20 mouse cellular contexts compared by ENCODE assay signal in genomic region chr16:87443245-87443644, GRCm38 (mm10). TPM values are rescaled to one million over a fixed set of nuclear protein-coding genes. Genes with fewer than 3 reads are reported as not detected.
DNase-seq lines count a peak whose midpoint lies in the region; ATAC-seq and TF ChIP-seq lines count a peak whose summit lies in the region.
"Had no signal": no experiment of that assay in that cellular context is flagged by ENCODE, and none has a peak within 500 bp of the region (broad histone marks: within the 10 kb centered on the region; RNA-seq: fewer than 3 reads in every experiment).

No protein-coding gene starts in this region.

- H3K4me2 ChIP-seq in lung, postnatal 0 days (replicated peaks; ENCODE audit: low read depth, low read length) = no peak overlapping the region
- H3K4me2 ChIP-seq in intestine, embryonic 15.5 days (replicated peaks) = no peak overlapping the region
- H3K4me2 ChIP-seq in stomach, embryonic 14.5 days (replicated peaks; ENCODE audit: low read depth, low read length) = no peak overlapping the region
- H3K4me2 ChIP-seq: embryonic facial prominence, embryonic 12.5 days; hindbrain, embryonic 12.5 days had no signal

- H3K36me3 ChIP-seq in lung, postnatal 0 days (ENCODE audit: insufficient read depth, low read length) = no peaks in the 10 kb centered on the region
- no peaks in the 10 kb centered on the region for H3K36me3 ChIP-seq in intestine, embryonic 15.5 days
- no peaks in the 10 kb centered on the region for H3K36me3 ChIP-seq in stomach, embryonic 14.5 days (ENCODE audit: control insufficient read depth, insufficient read depth, low read length)
- H3K36me3 ChIP-seq: embryonic facial prominence, embryonic 12.5 days; heart, embryonic 10.5 days; hindbrain, embryonic 12.5 days had no signal

- no peak overlapping the region for H3K4me3 ChIP-seq in lung, postnatal 0 days (ENCODE audit: low read depth, low read length)
- no peak overlapping the region for H3K4me3 ChIP-seq in intestine, embryonic 15.5 days (replicated peaks)
- H3K4me3 ChIP-seq in stomach, embryonic 14.5 days (ENCODE audit: low read depth, low read length) = no peak overlapping the region
- H3K4me3 ChIP-seq: embryonic facial prominence, embryonic 12.5 days; heart, embryonic 10.5 days; hindbrain, embryonic 12.5 days had no signal

- H3K27me3 ChIP-seq in lung, postnatal 0 days (replicated peaks; ENCODE audit: insufficient read depth, low read length) = no peaks in the 10 kb centered on the region
- H3K27me3 ChIP-seq in intestine, embryonic 15.5 days (replicated peaks) = no peaks in the 10 kb centered on the region
- H3K27me3 ChIP-seq in stomach, embryonic 14.5 days (ENCODE audit: control insufficient read depth, insufficient read depth, low read length) = no peaks in the 10 kb centered on the region
- H3K27me3 ChIP-seq: CH12.LX; embryonic facial prominence, embryonic 12.5 days; hindbrain, embryonic 12.5 days had no signal

- peak overlapping the region; percentile 47 for H3K27ac ChIP-seq in lung, postnatal 0 days (ENCODE audit: low read length)
- H3K27ac ChIP-seq in intestine, embryonic 15.5 days = no peak overlapping the region
- H3K27ac ChIP-seq in stomach, embryonic 14.5 days (ENCODE audit: low read length) = no peak overlapping the region
- H3K27ac ChIP-seq: embryonic facial prominence, embryonic 12.5 days; heart, embryonic 10.5 days; hindbrain, embryonic 12.5 days had no signal

- TF ChIP-seq EP300 in lung, postnatal 0 days (IDR thresholded peaks at IDR 0.05) = peak; percentile 74; the same call in 1 of the 2 replicates

- H3K4me1 ChIP-seq in lung, postnatal 0 days (ENCODE audit: insufficient read depth, low read depth, low read length) = peaks cover 16% of the 10 kb centered on the region; the same call in 1 of the 2 replicates
- peaks cover 9% of the 10 kb centered on the region; the same call in 1 of the 2 replicates for H3K4me1 ChIP-seq in intestine, embryonic 15.5 days (replicated peaks)
- H3K4me1 ChIP-seq in stomach, embryonic 14.5 days (ENCODE audit: control insufficient read depth, insufficient read depth, low read length) = peaks cover 2% of the 10 kb centered on the region; the same call in 1 of the 2 replicates

- no peaks in the 10 kb centered on the region for H3K9me3 ChIP-seq in lung, postnatal 0 days (ENCODE audit: low read length)
- no peaks in the 10 kb centered on the region for H3K9me3 ChIP-seq in intestine, embryonic 15.5 days
- H3K9me3 ChIP-seq in stomach, embryonic 14.5 days (ENCODE audit: control insufficient read depth, low read depth, low read length) = no peaks in the 10 kb centered on the region
- H3K9me3 ChIP-seq: embryonic facial prominence, embryonic 12.5 days; heart, embryonic 10.5 days; hindbrain, embryonic 12.5 days had no signal

- ATAC-seq in lung, postnatal 0 days = peak; percentile 30; the same call in 1 of the 2 replicates
- ATAC-seq in intestine, embryonic 15.5 days = peak; percentile 68
- 0 out of 2 replicates have a peak, but pooled peaks have one; percentile 19 for ATAC-seq in stomach, embryonic 14.5 days (ENCODE audit: insufficient number of reproducible peaks, insufficient read depth, low FRiP score, low read depth)
- ATAC-seq: forebrain, embryonic 16.5 days had no signal

- no peak overlapping the region for H3K9ac ChIP-seq in lung, postnatal 0 days (replicated peaks; ENCODE audit: low read depth)
- H3K9ac ChIP-seq in intestine, embryonic 15.5 days = no peak overlapping the region
- H3K9ac ChIP-seq in stomach, embryonic 14.5 days (replicated peaks; ENCODE audit: low read depth, low read length) = no peak overlapping the region
- H3K9ac ChIP-seq: embryonic facial prominence, embryonic 12.5 days; hindbrain, embryonic 12.5 days had no signal

- DNase-seq in lung, postnatal 0 days (ENCODE audit: low spot score) = peak; percentile 76
- DNase-seq in lung, postnatal 4 days = no peak
- no peak for DNase-seq in adrenal gland, postnatal 25 days
- DNase-seq in spleen, postnatal 10 days (ENCODE audit: low spot score in 2 of 2) = no peak
- DNase-seq in kidney, adult 9 months = no peak
- DNase-seq: adrenal gland, adult 2 months; adrenal gland, postnatal 36 days; cerebellum, adult 2 months; cerebellum, postnatal 10 days; gastrocnemius, postnatal 10 days; heart, adult 18-20 months; heart, postnatal 10 days; heart, postnatal 4 days had no signal

- TF ChIP-seq CTCF in lung, postnatal 0 days (IDR thresholded peaks at IDR 0.05) = no peak

RNA-seq across cellular contexts. Expression of gene Rwdd2b, which starts 2.9 kb away (rescaled TPM):
- 5.7 and 7.0 TPM in 2 replicates for polyA plus RNA-seq in lung, postnatal 0 days (2015; fragmentation: Nextera tagmentation; extraction: Ambion mirVana)
- polyA plus RNA-seq in intestine, embryonic 15.5 days (2015; fragmentation: Nextera tagmentation; extraction: Ambion mirVana) = 14.2 and 15.3 TPM in 2 replicates
- 11.0 TPM in 2 replicates for polyA plus RNA-seq in stomach, embryonic 14.5 days (2014; fragmentation: Nextera tagmentation; extraction: Ambion mirVana)
- total RNA-seq in adrenal gland, postnatal 25 days (2021) = 6.9 and 8.8 TPM in 2 replicates

RNA-seq across cellular contexts. Expression of gene Ltn1, which starts 10.8 kb away (rescaled TPM):
- polyA plus RNA-seq in lung, postnatal 0 days (2015; fragmentation: Nextera tagmentation; extraction: Ambion mirVana) = 13.1 and 15.0 TPM in 2 replicates
- 22.9 and 26.8 TPM in 2 replicates for polyA plus RNA-seq in intestine, embryonic 15.5 days (2015; fragmentation: Nextera tagmentation; extraction: Ambion mirVana)
- 34.9 and 37.7 TPM in 2 replicates for polyA plus RNA-seq in stomach, embryonic 14.5 days (2014; fragmentation: Nextera tagmentation; extraction: Ambion mirVana)
- 32.9 and 38.9 TPM in 2 replicates for total RNA-seq in adrenal gland, postnatal 25 days (2021)

RNA-seq across cellular contexts. Expression of gene Usp16, which starts 11.3 kb away (rescaled TPM):
- polyA plus RNA-seq in lung, postnatal 0 days (2015; fragmentation: Nextera tagmentation; extraction: Ambion mirVana) = 41.0 and 43.5 TPM in 2 replicates
- polyA plus RNA-seq in intestine, embryonic 15.5 days (2015; fragmentation: Nextera tagmentation; extraction: Ambion mirVana) = 35.6 and 41.0 TPM in 2 replicates
- 44.5 and 53.5 TPM in 2 replicates for polyA plus RNA-seq in stomach, embryonic 14.5 days (2014; fragmentation: Nextera tagmentation; extraction: Ambion mirVana)
- 70.9 and 72.4 TPM in 2 replicates for total RNA-seq in adrenal gland, postnatal 25 days (2021)

RNA-seq across cellular contexts. Expression of gene Cct8, which starts 52.4 kb away (rescaled TPM):
- polyA plus RNA-seq in lung, postnatal 0 days (2015; fragmentation: Nextera tagmentation; extraction: Ambion mirVana) = 141 and 159 TPM in 2 replicates
- 422 and 457 TPM in 2 replicates for polyA plus RNA-seq in intestine, embryonic 15.5 days (2015; fragmentation: Nextera tagmentation; extraction: Ambion mirVana)
- 396 and 425 TPM in 2 replicates for polyA plus RNA-seq in stomach, embryonic 14.5 days (2014; fragmentation: Nextera tagmentation; extraction: Ambion mirVana)
- 203 and 229 TPM in 2 replicates for total RNA-seq in adrenal gland, postnatal 25 days (2021)
